Mouse (Mus musculus) MEL (cell line): Measurements from ENCODE around the gene Epc2.

Source experiments
- E2F4 ChIP-seq: IDR thresholded peaks from 2 replicates; pipeline ENCODE4 v1.6.1; 2011; ENCODE audit warnings: low read depth, low read length, improper control_type of control experiment, borderline replicate concordance
- EP300 ChIP-seq, 2 experiments: IDR thresholded peaks; 2 replicates each; pipeline ENCODE4 v1.6.1; 2011; ENCODE audit warnings: improper control_type of control experiment in 2 of 2, low read length in 2 of 2, low read depth in 1 of 2, mild to moderate bottlenecking in 1 of 2
- GATA1 ChIP-seq: IDR thresholded peaks from 2 replicates; pipeline ENCODE4 v1.6.1; 2011; ENCODE audit warnings: low read depth, low read length, improper control_type of control experiment
- HCFC1 ChIP-seq: IDR thresholded peaks from 2 replicates; pipeline ENCODE4 v1.6.1; 2012; ENCODE audit warnings: low read depth, mild to moderate bottlenecking, inconsistent platforms, low read length, improper control_type of control experiment, moderate library complexity
- MAX ChIP-seq: IDR thresholded peaks from 2 replicates; pipeline ENCODE4 v1.6.1; 2011; ENCODE audit warnings: low read length, improper control_type of control experiment
- POLR2A ChIP-seq, 2 experiments: IDR thresholded peaks; 2 replicates each; pipeline ENCODE4 v1.6.1; 2011 to 2012; ENCODE audit warnings: low read length in 2 of 2, mild to moderate bottlenecking in 2 of 2, control low read depth in 1 of 2, improper control_type of control experiment in 1 of 2, low read depth in 1 of 2, moderate library complexity in 1 of 2; ENCODE audit not compliant: control insufficient read depth in 1 of 2, insufficient read depth in 1 of 2, poor library complexity in 1 of 2
- POLR2AphosphoS2 ChIP-seq: IDR thresholded peaks from 2 replicates; pipeline ENCODE4 v1.6.1; 2011; ENCODE audit warnings: low read length, improper control_type of control experiment
- TAL1 ChIP-seq: IDR thresholded peaks from 2 replicates; pipeline ENCODE4 v1.6.1; 2012; ENCODE audit warnings: mild to moderate bottlenecking, inconsistent platforms, low read length, moderate library complexity, mixed read lengths
- USF1 ChIP-seq: IDR thresholded peaks from 2 replicates; pipeline ENCODE4 v1.6.1; 2014; ENCODE audit warnings: low read depth, mild to moderate bottlenecking, inconsistent platforms, low read length, improper control_type of control experiment, moderate library complexity

- TF ChIP-seq EP300 (IDR thresholded peaks at IDR 0.05; ENCODE audit: low read depth in 1 of 2, low read length in 2 of 2) = no peak
- TF ChIP-seq POLR2AphosphoS2 = no peak
- no peak for TF ChIP-seq TAL1
- TF ChIP-seq POLR2A (IDR thresholded peaks at IDR 0.05; ENCODE audit: control insufficient read depth in 1 of 2, insufficient read depth in 1 of 2, low read depth in 1 of 2, low read length in 2 of 2, poor library complexity in 1 of 2) = no peak
- no peak for TF ChIP-seq GATA1
- TF ChIP-seq HCFC1 = no peak
- TF ChIP-seq E2F4 = no peak
- no peak for TF ChIP-seq MAX
- no peak for TF ChIP-seq USF1
Measured at GRCm38 (mm10) chr2:49539745-49540144, 88.5 kb downstream of the Epc2 start.
